ENCODE assay signal across 8 mouse cellular contexts in genomic region chr12:40037876-40038463, GRCm38 (mm10). TPM values are rescaled to one million over a fixed set of nuclear protein-coding genes. Genes with fewer than 3 reads are reported as not detected.
DNase-seq lines count a peak whose midpoint lies in the region; ATAC-seq lines count a peak whose summit lies in the region.

Gene Arl4a (minus strand): TSS chr12:40038025.

- H3K9ac ChIP-seq in heart, embryonic 14.5 days (ENCODE audit: low read length): peak within 1 kb of the TSS; percentile 91
- peak within 1 kb of the TSS; percentile 97 for H3K9ac ChIP-seq in liver, embryonic 12.5 days

- 1% methylated on average over 68 of the region's 68 CpGs for WGBS in forebrain, embryonic 10.5 days
- under 1% methylated on average over 68 of the region's 68 CpGs for WGBS in heart, embryonic 14.5 days
- WGBS in liver, embryonic 12.5 days (ENCODE audit: insufficient replicate concordance): under 1% methylated on average over 49 of the region's 68 CpGs

- peaks cover 12% of the 10 kb centered on the region for H3K4me1 ChIP-seq in forebrain, embryonic 10.5 days
- H3K4me1 ChIP-seq in heart, embryonic 14.5 days (ENCODE audit: control insufficient read depth in 2 of 2, insufficient read depth in 2 of 2, low read length in 2 of 2): 0 out of 4 replicates have a peak, but pooled peaks cover 0 to 9% of the 10 kb centered on the region in 2 experiments
- peaks cover 26% of the 10 kb centered on the region for H3K4me1 ChIP-seq in liver, embryonic 12.5 days

- H3K4me3 ChIP-seq in forebrain, embryonic 10.5 days: peak within 1 kb of the TSS; percentile 79
- peak within 1 kb of the TSS; percentile 66 to 81 for H3K4me3 ChIP-seq in heart, embryonic 14.5 days (ENCODE audit: control insufficient read depth in 1 of 2, insufficient read depth in 1 of 2, low read depth in 1 of 2, low read length in 2 of 2)
- peak within 1 kb of the TSS; percentile 91 for H3K4me3 ChIP-seq in liver, embryonic 12.5 days

- peaks cover 20% of the 10 kb centered on the region for H3K27me3 ChIP-seq in forebrain, embryonic 10.5 days (ENCODE audit: poor library complexity, severe bottlenecking)
- no peaks in the 10 kb centered on the region for H3K27me3 ChIP-seq in heart, embryonic 14.5 days (ENCODE audit: control insufficient read depth, insufficient read depth, low read length)
- H3K27me3 ChIP-seq in liver, embryonic 12.5 days (replicated peaks): no peaks in the 10 kb centered on the region
- H3K27me3 ChIP-seq in splenic B cell, adult 2 months (ENCODE audit: control insufficient read depth, insufficient read depth, low read length, poor library complexity, severe bottlenecking): no peaks in the 10 kb centered on the region

- 0 out of 2 replicates have a peak, but pooled peaks cover 2% of the 10 kb centered on the region for H3K36me3 ChIP-seq in forebrain, embryonic 10.5 days (replicated peaks)
- no peaks in the 10 kb centered on the region for H3K36me3 ChIP-seq in heart, embryonic 14.5 days (ENCODE audit: control insufficient read depth, insufficient read depth, low read length)
- H3K36me3 ChIP-seq in liver, embryonic 12.5 days: peaks cover 14% of the 10 kb centered on the region
- H3K36me3 ChIP-seq in splenic B cell, adult 2 months (ENCODE audit: control insufficient read depth, insufficient read depth, low read length, poor library complexity, severe bottlenecking): no peaks in the 10 kb centered on the region

- DNase-seq in c-Kit-negative CD71-positive TER-119-positive erythroid progenitor cells, embryonic 14.5 days (ENCODE audit: low read depth, low spot score): peak; percentile 89
- DNase-seq in forebrain, embryonic 10.5 days (ENCODE audit: extremely low spot score, low spot score): peak; percentile 89
- peak; percentile 95 for DNase-seq in kidney, postnatal 10 days
- DNase-seq in naive thymus-derived CD4-positive, alpha-beta T cell, adult 2 months (ENCODE audit: low read depth): peak; percentile 95
- DNase-seq in splenic B cell, adult 2 months (ENCODE audit: low read depth, low spot score): peak; percentile 95

- peak within 1 kb of the TSS; percentile 86 for H3K4me2 ChIP-seq in heart, embryonic 14.5 days (ENCODE audit: low read length)
- peak within 1 kb of the TSS; percentile 91 for H3K4me2 ChIP-seq in liver, embryonic 12.5 days

- no peaks in the 10 kb centered on the region for H3K9me3 ChIP-seq in forebrain, embryonic 10.5 days
- H3K9me3 ChIP-seq in heart, embryonic 14.5 days (ENCODE audit: control insufficient read depth, low read length): no peaks in the 10 kb centered on the region
- no peaks in the 10 kb centered on the region for H3K9me3 ChIP-seq in liver, embryonic 12.5 days (replicated peaks)

- H3K27ac ChIP-seq in forebrain, embryonic 10.5 days: peak within 1 kb of the TSS; percentile 94
- H3K27ac ChIP-seq in heart, embryonic 14.5 days (replicated peaks in 1 of 2; ENCODE audit: control insufficient read depth in 1 of 2, insufficient read depth in 1 of 2, low read depth in 2 of 2, low read length in 2 of 2): peak within 1 kb of the TSS; percentile 80 to 86
- peak within 1 kb of the TSS; percentile 99 for H3K27ac ChIP-seq in liver, embryonic 12.5 days

- ATAC-seq in CD4-positive, CD25-positive, alpha-beta regulatory T cell, adult 4 months: peak; percentile 69
- peak; percentile 90 for ATAC-seq in heart, embryonic 14.5 days (ENCODE audit: insufficient number of reproducible peaks, insufficient read depth, low FRiP score, low read depth)
- ATAC-seq in liver, embryonic 12.5 days: peak; percentile 87

RNA-seq across cellular contexts. Expression of gene Arl4a, which starts in this region (rescaled TPM):
- polyA plus RNA-seq in CD4-positive, CD25-positive, alpha-beta regulatory T cell, adult 4 months (2017; shearing (Covaris generic)): 10 to 100 TPM; 89.4 to 99.4 TPM
- 35.0 and 36.1 TPM in 2 replicates for polyA plus RNA-seq in forebrain, embryonic 10.5 days (2016; fragmentation: Nextera tagmentation; extraction: Ambion mirVana)
- polyA plus RNA-seq in heart, embryonic 14.5 days (2014; fragmentation: Nextera tagmentation; extraction: Ambion mirVana): 37.4 and 39.8 TPM in 2 replicates
- 61.4 and 71.0 TPM in 2 replicates for polyA plus RNA-seq in liver, embryonic 12.5 days (2016; fragmentation: Nextera tagmentation; extraction: Ambion mirVana)

Comparison
In these comparisons a context has a peak if more than half of its experiments do, and no peak if none do; other contexts are left out.
1. Peak in every context shown above with its lines: DNase-seq, ATAC-seq, H3K4me3 ChIP-seq and H3K27ac ChIP-seq.